Mouse (Mus musculus) liver, embryonic 11.5 days (tissue): ENCODE data around the gene Phactr4. TPM values are rescaled to one million over a fixed set of nuclear protein-coding genes. Genes with fewer than 3 reads are reported as not detected.

ENCODE experiments used
- ATAC-seq: fragments of 200-750 bp; cut with Nextera tagmentation; replicated peaks from 2 replicates; pipeline ENCODE4 v1.8.0; 2017; ENCODE audit warnings: moderate number of reproducible peaks, mild to moderate bottlenecking, moderate TSS enrichment, moderate library complexity; ENCODE audit not compliant: low FRiP score
- DNase-seq: peaks from one replicate; pipeline ENCODE4 v3.0.0-alpha.2; 2017; ENCODE audit warnings: low spot score
- H3K27ac ChIP-seq: fragments of 300-500 bp; sonication (generic); 2 replicates; pipeline ENCODE4 v1.5.1; 2014; ENCODE audit warnings: mild to moderate bottlenecking, low read depth, low read length, control low read depth
- H3K27me3 ChIP-seq: fragments of 300-500 bp; sonication (generic); replicated peaks from 2 replicates; pipeline ENCODE4 v1.6.1; 2014; ENCODE audit warnings: low read length, mixed read lengths; ENCODE audit not compliant: control insufficient read depth, insufficient read depth
- H3K36me3 ChIP-seq: fragments of 300-500 bp; sonication (generic); 2 replicates; pipeline ENCODE4 v1.6.1; 2014; ENCODE audit warnings: mild to moderate bottlenecking, low read length, moderate library complexity, mixed read lengths; ENCODE audit not compliant: control insufficient read depth, insufficient read depth
- H3K4me1 ChIP-seq: fragments of 300-500 bp; sonication (generic); replicated peaks from 2 replicates; pipeline ENCODE4 v1.6.1; 2014; ENCODE audit warnings: low read length, mixed read lengths; ENCODE audit not compliant: control insufficient read depth, insufficient read depth
- H3K4me2 ChIP-seq: fragments of 300-500 bp; sonication (generic); 2 replicates; pipeline ENCODE4 v1.6.1; 2014; ENCODE audit warnings: mild to moderate bottlenecking, control low read depth, moderate library complexity
- H3K4me3 ChIP-seq: fragments of 300-500 bp; sonication (generic); 2 replicates; pipeline ENCODE4 v1.5.1; 2014; ENCODE audit warnings: low read depth, low read length, control low read depth
- H3K9ac ChIP-seq: fragments of 300-500 bp; sonication (generic); 2 replicates; pipeline ENCODE4 v1.6.1; 2014; ENCODE audit warnings: low read depth, low read length, control low read depth
- H3K9me3 ChIP-seq: fragments of 300-500 bp; sonication (generic); 2 replicates; pipeline ENCODE4 v1.6.1; 2016; ENCODE audit warnings: low read length, inconsistent platforms, mixed read lengths; ENCODE audit not compliant: control insufficient read depth
- WGBS: fragments of 180-500 bp; shearing (Covaris S2); extraction: QIAGEN DNeasy Blood & Tissue Kit; methylation state at CpG from one replicate; pipeline ENCODE4 v1.1.7; 2014; 5-methylcytosine and 5-hydroxymethylcytosine counted together
- polyA plus RNA-seq: library from polyadenylated mRNA; unstranded; fragments of >200 nt; fragmentation: Nextera tagmentation; extraction: Ambion mirVana; gene quantifications from 2 replicates; pipeline ENCODE4 v1.2.1, GENCODE M21; 2014

Phactr4 gene
- polyA plus RNA-seq, 1 experiment from 2014 or later = 32.4 TPM

- Histone ChIP-seq H3K27me3 (no peaks in the 10 kb centered on the region), H3K9me3 (no peaks in the 10 kb centered on the region), H3K4me1 (peaks cover 18% of the 10 kb centered on the region), H3K4me2 (peak overlapping the region; percentile 72), H3K36me3 (peaks cover 6% of the 10 kb centered on the region), H3K27ac (peak overlapping the region; percentile 66; the same call in 1 of the 2 replicates), H3K9ac (no peak overlapping the region), H3K4me3 (peak overlapping the region; percentile 69)
- WGBS = 46% methylated on average over 5 of the region's 5 CpGs
- no peak for DNase-seq
- no peak for ATAC-seq
Observed at GRCm38 (mm10) chr4:132345843-132346212, 76.5 kb downstream of the Phactr4 start.

GRCm38 (mm10) chr4:132345135-132345842, 77.0 kb downstream of the Phactr4 start:
- peak; percentile 95 for DNase-seq
- H3K27me3 ChIP-seq = no peaks in the 10 kb centered on the region
- peak overlapping the region; percentile 66 for H3K27ac ChIP-seq
- peak; percentile 81 for ATAC-seq
- WGBS = under 1% methylated on average over 83 of the region's 83 CpGs
- H3K4me3 ChIP-seq = peak overlapping the region; percentile 69
- peak overlapping the region; percentile 95 for H3K9ac ChIP-seq
- H3K4me2 ChIP-seq = peak overlapping the region; percentile 72
- peaks cover 4% of the 10 kb centered on the region for H3K36me3 ChIP-seq
- H3K4me1 ChIP-seq = peaks cover 18% of the 10 kb centered on the region
- no peaks in the 10 kb centered on the region for H3K9me3 ChIP-seq

GRCm38 (mm10) chr4:132344403-132345134, 77.7 kb downstream of the Phactr4 start:
- Histone ChIP-seq H3K4me3 (peak overlapping the region; percentile 69), H3K4me1 (peaks cover 18% of the 10 kb centered on the region), H3K27me3 (no peaks in the 10 kb centered on the region), H3K36me3 (peaks cover 11% of the 10 kb centered on the region), H3K9ac (peak overlapping the region; percentile 95), H3K9me3 (no peaks in the 10 kb centered on the region), H3K4me2 (peak overlapping the region; percentile 72), H3K27ac (peak overlapping the region; percentile 66)
- WGBS = 5% methylated on average over 13 of the region's 13 CpGs
- peak; percentile 37; the same call in 1 of the 2 replicates for ATAC-seq
- DNase-seq = peak; percentile 53

DNA sequence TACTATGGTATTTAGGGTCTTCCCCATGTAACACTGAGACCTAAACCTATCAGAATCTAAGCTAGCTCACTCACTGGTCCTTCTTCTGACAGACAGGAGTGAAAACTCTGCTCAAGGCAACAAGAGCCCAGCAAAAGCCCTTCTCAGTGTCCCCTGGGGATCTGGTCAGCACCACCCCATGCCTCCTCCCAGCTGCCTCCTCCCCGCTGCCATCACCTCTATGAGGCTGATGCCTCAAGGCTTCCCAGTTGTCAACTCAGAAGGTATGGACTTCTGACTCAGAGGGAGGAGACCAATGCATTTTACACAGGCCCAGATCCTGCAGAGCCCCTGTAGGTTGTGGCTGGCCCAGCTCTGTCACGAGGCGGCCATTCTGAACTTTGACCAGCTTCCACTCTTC, 80.8 kb downstream of the Phactr4 start:
- 80% methylated on average over 3 of the region's 3 CpGs for whole genome bisulfite sequencing
- H3K27me3 ChIP-seq = no peaks in the 10 kb centered on the region
- DNase-seq = no peak
- H3K4me2 ChIP-seq = no peak overlapping the region
- peaks cover 18% of the 10 kb centered on the region for H3K4me1 ChIP-seq
- H3K9me3 ChIP-seq = no peaks in the 10 kb centered on the region
- H3K9ac ChIP-seq = no peak overlapping the region
- no peak overlapping the region for H3K27ac ChIP-seq
- H3K36me3 ChIP-seq = peaks cover 39% of the 10 kb centered on the region
- no peak overlapping the region for H3K4me3 ChIP-seq
- no peak for ATAC-seq

DNA sequence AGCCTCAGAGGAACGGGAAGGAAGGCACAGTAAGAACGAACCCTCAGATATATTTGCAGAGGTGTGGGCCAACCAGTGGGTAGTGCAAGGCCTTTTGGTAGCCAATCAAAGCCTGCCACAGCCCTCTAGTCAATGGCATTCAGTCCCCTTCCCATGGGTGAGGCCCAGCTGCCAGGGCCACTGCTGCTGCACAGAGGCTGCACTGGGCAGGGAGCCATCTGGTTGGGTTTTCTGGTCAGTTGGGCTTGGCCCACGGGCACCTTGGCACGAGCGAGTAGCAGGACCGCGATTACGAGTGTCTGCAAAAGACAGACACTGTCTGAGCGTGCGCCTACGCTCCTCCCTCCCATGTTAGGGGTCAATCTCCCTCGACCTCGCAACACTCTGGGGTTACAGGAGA, 83.3 kb downstream of the Phactr4 start:
- H3K27me3 ChIP-seq = no peaks in the 10 kb centered on the region
- ATAC-seq = no peak
- WGBS = 92% methylated on average over 13 of the region's 13 CpGs

DNA sequence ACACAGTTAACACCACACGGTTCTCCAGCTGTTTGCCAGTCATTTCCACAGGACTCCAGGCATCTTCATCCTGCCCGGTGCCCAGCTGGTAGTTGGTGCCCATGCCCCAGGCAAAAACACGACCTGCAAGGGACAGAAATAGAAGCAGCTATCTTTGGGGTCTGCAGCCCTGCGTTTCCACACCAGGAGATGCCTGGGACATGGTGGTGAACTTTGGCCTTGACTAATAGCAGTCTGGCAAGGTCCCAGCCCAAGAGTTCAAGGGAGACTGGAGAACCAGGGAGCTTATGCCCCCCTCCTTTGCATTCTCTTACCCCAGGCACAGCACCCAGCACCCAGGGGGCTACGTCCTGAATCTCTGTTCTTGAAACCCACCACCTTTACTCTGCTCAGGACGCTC, 89.4 kb downstream of the Phactr4 start:
- Histone ChIP-seq H3K9ac (no peak overlapping the region), H3K27me3 (no peaks in the 10 kb centered on the region), H3K9me3 (no peaks in the 10 kb centered on the region), H3K36me3 (peaks cover 50% of the 10 kb centered on the region), H3K4me1 (peaks cover 8% of the 10 kb centered on the region), H3K4me2 (no peak overlapping the region), H3K4me3 (no peak overlapping the region), H3K27ac (no peak overlapping the region)
- DNase-seq (no peak), ATAC-seq (no peak)
- 87% methylated on average over 6 of the region's 6 CpGs for WGBS

More for the DNA sequence above, 83.3 kb downstream of the Phactr4 start:
- H3K9me3 ChIP-seq = no peaks in the 10 kb centered on the region
- H3K36me3 ChIP-seq = peaks cover 60% of the 10 kb centered on the region
- no peak overlapping the region for H3K9ac ChIP-seq
- H3K4me1 ChIP-seq = peaks cover 15% of the 10 kb centered on the region
- H3K4me2 ChIP-seq = no peak overlapping the region; the same call in 1 of the 2 replicates
- H3K4me3 ChIP-seq = no peak overlapping the region
- DNase-seq = no peak
- no peak overlapping the region for H3K27ac ChIP-seq

DNA sequence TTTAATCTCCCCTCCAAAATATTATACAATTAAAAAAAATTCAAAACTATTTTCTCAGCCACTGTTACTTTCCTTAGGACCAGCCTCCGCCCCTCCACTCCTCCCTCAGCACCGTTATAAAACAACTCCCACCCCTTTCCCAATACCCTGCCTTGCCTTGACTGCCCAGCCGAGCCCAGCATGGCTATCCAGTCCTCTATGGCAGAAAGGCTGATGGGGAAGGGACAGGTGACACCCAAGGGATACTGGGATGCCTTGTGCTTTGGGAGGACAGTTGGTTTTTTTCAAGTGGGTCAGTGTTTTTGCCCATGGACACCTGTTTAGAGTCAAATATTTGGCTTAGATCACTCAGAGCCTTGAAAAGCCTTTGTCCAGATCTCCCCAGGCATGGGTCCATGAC, 90.3 kb downstream of the Phactr4 start:
- H3K36me3 ChIP-seq = peaks cover 41% of the 10 kb centered on the region
- H3K27ac ChIP-seq = no peak overlapping the region
- H3K9ac ChIP-seq = no peak overlapping the region
- ATAC-seq = no peak
- peaks cover 8% of the 10 kb centered on the region for H3K4me1 ChIP-seq
- H3K27me3 ChIP-seq = no peaks in the 10 kb centered on the region
- H3K9me3 ChIP-seq = no peaks in the 10 kb centered on the region
- no peak overlapping the region for H3K4me2 ChIP-seq
- H3K4me3 ChIP-seq = no peak overlapping the region
- DNase-seq = no peak
- 82% methylated on average over 3 of the region's 3 CpGs for WGBS

- H3K9me3 ChIP-seq = no peaks in the 10 kb centered on the region
- ATAC-seq (peak; percentile 6; the same call in 1 of the 2 replicates), DNase-seq (no peak)
- H3K36me3 ChIP-seq = peaks cover 31% of the 10 kb centered on the region
- peak overlapping the region; percentile 92 for H3K4me2 ChIP-seq
- H3K4me3 ChIP-seq = peak overlapping the region; percentile 70
- peak overlapping the region; percentile 87 for H3K9ac ChIP-seq
- peaks cover 8% of the 10 kb centered on the region for H3K4me1 ChIP-seq
- H3K27me3 ChIP-seq = no peaks in the 10 kb centered on the region
- WGBS = 10% methylated on average over 10 of the region's 10 CpGs
- H3K27ac ChIP-seq = peak overlapping the region; percentile 91; the same call in 1 of the 2 replicates
Observed at GRCm38 (mm10) chr4:132329835-132330354, 92.4 kb downstream of the Phactr4 start.
